Mouse (Mus musculus) CH12.LX (cell line): Measurements from ENCODE around the gene Pgam2. TPM values are rescaled to one million over a fixed set of nuclear protein-coding genes. Genes with fewer than 3 reads are reported as not detected.

ENCODE experiments used
- DNase-seq: peaks from one replicate; pipeline ENCODE4 v3.0.0-alpha.2; 2013; ENCODE audit errors: extremely low read depth
- H3K27ac ChIP-seq: 2 replicates; pipeline ENCODE4 v1.5.1; 2012; ENCODE audit warnings: low read depth, mild to moderate bottlenecking, control low read depth, moderate library complexity; ENCODE audit not compliant: insufficient read depth
- H3K27me3 ChIP-seq: replicated peaks from 2 replicates; pipeline ENCODE3; 2012; ENCODE audit warnings: inconsistent platforms
- H3K36me3 ChIP-seq, 2 experiments: replicated peaks in 1 of 2; 2 replicates each; pipeline versions ENCODE3 to v1.6.1; 2012; ENCODE audit warnings: inconsistent platforms in 1 of 2, low read length in 1 of 2, mild to moderate bottlenecking in 1 of 2, mixed read lengths in 1 of 2, moderate library complexity in 1 of 2; ENCODE audit not compliant: control insufficient read depth in 1 of 2, insufficient read depth in 1 of 2
- H3K4me1 ChIP-seq, 2 experiments: 2 replicates each; pipeline ENCODE4 v1.6.1; 2012; ENCODE audit warnings: inconsistent platforms in 1 of 2, moderate library complexity in 1 of 2; ENCODE audit not compliant: insufficient read depth in 2 of 2, control insufficient read depth in 1 of 2
- H3K4me2 ChIP-seq: 2 replicates; pipeline ENCODE4 v1.6.1; 2012; ENCODE audit warnings: low read depth, mild to moderate bottlenecking, control low read depth; ENCODE audit not compliant: poor library complexity, insufficient read depth, severe bottlenecking
- H3K4me3 ChIP-seq, 3 experiments: fragments of 150-350 bp in 1 of 3; sonication (generic) in 1 of 3; replicated peaks in 1 of 3; 2 replicates each; pipeline versions ENCODE3 to v1.5.1; 2011 to 2012; ENCODE audit warnings: low read depth in 2 of 3, low read length in 2 of 3, mild to moderate bottlenecking in 2 of 3, moderate library complexity in 2 of 3, control low read depth in 1 of 3, improper control_type of control experiment in 1 of 3, inconsistent platforms in 1 of 3, mixed read lengths in 1 of 3; ENCODE audit not compliant: poor library complexity in 1 of 3
- H3K79me2 ChIP-seq: replicated peaks from 2 replicates; pipeline ENCODE4 v1.6.1; 2012; ENCODE audit warnings: mild to moderate bottlenecking, moderate library complexity; ENCODE audit not compliant: control insufficient read depth, poor library complexity, insufficient read depth, severe bottlenecking; ENCODE audit errors: extremely low read depth
- H3K9ac ChIP-seq: 2 replicates; pipeline ENCODE4 v1.6.1; 2012; ENCODE audit warnings: low read depth, mild to moderate bottlenecking, control low read depth, moderate library complexity; ENCODE audit not compliant: insufficient read depth
- H3K9me3 ChIP-seq: replicated peaks from 2 replicates; pipeline ENCODE3; 2012; ENCODE audit warnings: low read length, inconsistent platforms, mixed read lengths
- BHLHE40 ChIP-seq: IDR thresholded peaks from 2 replicates; pipeline ENCODE4 v1.6.1; 2011; ENCODE audit warnings: mild to moderate bottlenecking, low read depth, low read length, improper control_type of control experiment
- ELF1 ChIP-seq: IDR thresholded peaks from 2 replicates; pipeline ENCODE4 v1.6.1; 2014; ENCODE audit warnings: low read depth, mild to moderate bottlenecking, inconsistent platforms, low read length, improper control_type of control experiment
- HCFC1 ChIP-seq: IDR thresholded peaks from 2 replicates; pipeline ENCODE4 v1.6.1; 2012; ENCODE audit warnings: low read depth, mild to moderate bottlenecking, inconsistent platforms, low read length, improper control_type of control experiment
- JUN ChIP-seq: IDR thresholded peaks from 2 replicates; pipeline ENCODE4 v1.6.1; 2011; ENCODE audit warnings: low read depth, mild to moderate bottlenecking, low read length, improper control_type of control experiment, moderate library complexity; ENCODE audit not compliant: insufficient read depth
- JUND ChIP-seq: conservative IDR thresholded peaks from 2 replicates; pipeline ENCODE4 v1.6.1; 2011; ENCODE audit warnings: low read depth, low read length, improper control_type of control experiment
- KAT2A ChIP-seq: IDR thresholded peaks from 2 replicates; pipeline ENCODE4 v1.6.1; 2012; ENCODE audit warnings: low read length, improper control_type of control experiment, inconsistent platforms; ENCODE audit not compliant: insufficient replicate concordance
- MAFK ChIP-seq: IDR thresholded peaks from 2 replicates; pipeline ENCODE4 v1.6.1; 2011; ENCODE audit warnings: low read length, improper control_type of control experiment; ENCODE audit not compliant: insufficient replicate concordance
- NELFE ChIP-seq: IDR thresholded peaks from 2 replicates; pipeline ENCODE4 v1.6.1; 2011; ENCODE audit warnings: low read depth, low read length, improper control_type of control experiment
- RAD21 ChIP-seq: IDR thresholded peaks from 2 replicates; pipeline ENCODE4 v1.6.1; 2011; ENCODE audit warnings: low read depth, mild to moderate bottlenecking, low read length, improper control_type of control experiment, moderate library complexity
- RCOR1 ChIP-seq: conservative IDR thresholded peaks from 2 replicates; pipeline ENCODE4 v1.6.1; 2012; ENCODE audit warnings: low read depth, mild to moderate bottlenecking, inconsistent platforms, low read length, improper control_type of control experiment
- TCF12 ChIP-seq: IDR thresholded peaks from 2 replicates; pipeline ENCODE4 v1.6.1; 2014; ENCODE audit warnings: low read depth, mild to moderate bottlenecking, inconsistent platforms, low read length, improper control_type of control experiment
- UBTF ChIP-seq: IDR thresholded peaks from 2 replicates; pipeline ENCODE4 v1.6.1; 2012; ENCODE audit warnings: low read depth, mild to moderate bottlenecking, inconsistent platforms, low read length, improper control_type of control experiment, moderate library complexity
- USF2 ChIP-seq: conservative IDR thresholded peaks from 2 replicates; pipeline ENCODE4 v1.6.1; 2011; ENCODE audit warnings: low read depth, low read length, improper control_type of control experiment
- ZC3H11A ChIP-seq: IDR thresholded peaks from 2 replicates; pipeline ENCODE4 v1.6.1; 2012; ENCODE audit warnings: low read depth, mild to moderate bottlenecking, inconsistent platforms, low read length, improper control_type of control experiment
- ZNF384 ChIP-seq: IDR thresholded peaks from 2 replicates; pipeline ENCODE4 v1.6.1; 2012; ENCODE audit warnings: low read depth, low read length, improper control_type of control experiment, inconsistent platforms
- dilution Hi-C: fragments of 300-500 bp; cut with MboI; formaldehyde crosslinking; loops from 2 replicates; pipeline ENCODE4 v1.14.3; 2020; ENCODE audit warnings: low sequenced_read_pairs; ENCODE audit not compliant: extremely low pct_unique_long_range_greater_than_20kb, extremely low pct_ligation_motif_present
- in situ Hi-C: fragments of 300-500 bp; cut with MboI; formaldehyde crosslinking; loops from 3 replicates; pipeline ENCODE4 v1.14.3; 2019; ENCODE audit warnings: low sequenced_read_pairs, low pct_ligation_motif_present, low pct_unique_long_range_greater_than_20kb, mixed read lengths
- polyA plus RNA-seq: library from polyadenylated mRNA; unstranded; fragments of >175 nt; gene quantifications from 2 replicates; pipeline ENCODE4 v1.2.1, GENCODE M21; 2012; ENCODE audit warnings: low read depth; ENCODE audit not compliant: insufficient read length
- total RNA-seq, 2 experiments: library from RNA; depleted of rRNA; stranded (reverse); fragments of 300-350 nt in 1 of 2; fragments of >200 nt in 1 of 2; gene quantifications; 2 replicates each; pipeline ENCODE4 v1.2.3; 2012 to 2014

The Pgam2 gene
- total and polyA plus RNA-seq, 3 experiments = 0.64 to 2.5 TPM; not detected in 1

DNA sequence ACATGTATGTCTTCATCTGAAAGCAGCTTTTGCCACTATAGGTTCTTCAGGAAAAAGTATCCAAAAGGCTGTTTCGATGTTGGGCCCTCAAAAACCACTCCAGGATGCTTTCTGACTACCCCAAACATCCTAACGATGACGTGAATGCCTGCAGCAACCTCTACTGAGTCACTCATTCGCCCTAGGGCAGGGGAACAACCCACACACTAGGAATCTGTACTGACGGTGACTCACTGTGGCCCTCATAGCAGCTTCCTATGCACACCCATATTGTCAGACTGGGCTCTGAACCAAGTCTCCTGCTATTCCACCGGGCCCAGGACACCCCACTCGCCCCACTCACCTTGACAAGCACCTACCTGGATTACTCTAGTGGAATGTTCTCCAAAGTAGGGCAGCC, 31.5 kb upstream of the Pgam2 start:
- Histone ChIP-seq H3K4me3 (no peak overlapping the region), H3K9me3 (peaks cover 7% of the 10 kb centered on the region), H3K4me2 (no peak overlapping the region), H3K4me1 (peaks cover 16 to 50% of the 10 kb centered on the region in 2 experiments), H3K79me2 (no peaks in the 10 kb centered on the region), H3K27me3 (no peaks in the 10 kb centered on the region), H3K9ac (no peak overlapping the region), H3K36me3 (peaks cover 39 to 44% of the 10 kb centered on the region in 2 experiments), H3K27ac (no peak overlapping the region)
- dilution Hi-C loops = no loop called here
- peak; percentile 47 for DNase-seq
- TF ChIP-seq ELF1 (no peak), KAT2A (no peak), TCF12 (no peak), NELFE (no peak), JUND (no peak), ZNF384 (no peak), MAFK (no peak), UBTF (no peak), ZC3H11A (no peak), JUN (no peak), RCOR1 (no peak), RAD21 (no peak), HCFC1 (no peak), USF2 (no peak)
- in situ Hi-C loops = no loop called here

DNA sequence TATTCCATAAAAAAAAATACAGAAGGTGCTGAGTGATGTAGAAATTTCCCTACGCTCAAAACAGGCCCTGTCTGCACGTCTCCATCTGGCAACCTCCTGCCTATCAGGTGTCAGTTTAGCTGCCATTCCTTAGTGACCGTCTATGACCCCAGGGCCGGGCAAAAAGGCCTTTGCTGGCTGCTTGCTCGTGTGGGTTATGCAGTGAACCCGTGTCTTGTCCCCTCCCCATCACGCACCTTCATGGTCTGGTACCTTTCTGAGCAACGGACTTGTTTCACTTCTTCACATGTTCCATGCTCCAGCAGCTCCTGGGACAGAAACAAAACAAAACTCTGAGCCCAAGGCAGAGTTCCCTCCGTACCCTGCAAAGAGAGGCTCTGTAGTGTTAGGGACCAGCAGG, 31.0 kb upstream of the Pgam2 start:
- peaks cover 44 to 48% of the 10 kb centered on the region in 2 experiments for H3K36me3 ChIP-seq
- no peak overlapping the region for H3K4me3 ChIP-seq
- no peak overlapping the region for H3K4me2 ChIP-seq
- H3K9ac ChIP-seq = no peak overlapping the region
- in situ Hi-C loops (no loop called here), dilution Hi-C loops (no loop called here)
- no peak for DNase-seq
- TF ChIP-seq ZNF384 (no peak), BHLHE40 (peak; percentile 32; the same call in 1 of the 2 replicates)
- H3K9me3 ChIP-seq = peaks cover 2% of the 10 kb centered on the region
- no peaks in the 10 kb centered on the region for H3K27me3 ChIP-seq
- H3K79me2 ChIP-seq = no peaks in the 10 kb centered on the region
- no peak overlapping the region for H3K27ac ChIP-seq
- peaks cover 16 to 50% of the 10 kb centered on the region in 2 experiments for H3K4me1 ChIP-seq
